Mouse (Mus musculus) lung, postnatal 0 days (tissue): ENCODE results near the gene Vmn2r26.
"Not testable (repeated sequence)": the region's sequence is repeated elsewhere in the genome, so short reads cannot be mapped to it uniquely, and the experiment has no call there.

Experiments used
- CTCF ChIP-seq: IDR thresholded peaks from 2 replicates; pipeline ENCODE4 v1.5.1; 2016; ENCODE audit warnings: antibody characterized with exemption, mild to moderate bottlenecking
- EP300 ChIP-seq: IDR thresholded peaks from 2 replicates; pipeline ENCODE4 v1.6.1; 2016; ENCODE audit warnings: antibody characterized with exemption, mild to moderate bottlenecking, control low read depth

GRCm38 (mm10) chr6:124053611-124054010 is 29.2 kb downstream of the Vmn2r26 start:
- not testable (repeated sequence) for TF ChIP-seq CTCF, EP300
